Mouse (Mus musculus): ENCODE results near the gene Vmn1r196. TPM values are rescaled to one million over a fixed set of nuclear protein-coding genes. Genes with fewer than 3 reads are reported as not detected.

Gene Vmn1r196
- polyA plus RNA-seq, 1 experiment from 2014 or later: not detected

Other genes starting within 250 kb of the Vmn1r196 start
- gene Hist1h4i, start 248.6 kb upstream of the Vmn1r196 start, polyA plus RNA-seq (2016; fragmentation: Nextera tagmentation; extraction: Ambion mirVana): 51.3 and 52.5 TPM in 2 replicates
- gene Hist1h2ag, start 247.0 kb upstream of the Vmn1r196 start, polyA plus RNA-seq (2016; fragmentation: Nextera tagmentation; extraction: Ambion mirVana): 64.8 and 64.9 TPM in 2 replicates
- 14.7 and 16.2 TPM in 2 replicates for gene Hist1h2bj, start 246.7 kb upstream of the Vmn1r196 start, polyA plus RNA-seq (2016; fragmentation: Nextera tagmentation; extraction: Ambion mirVana)
- gene Vmn1r188, start 205.5 kb upstream of the Vmn1r196 start, polyA plus RNA-seq (2016; fragmentation: Nextera tagmentation; extraction: Ambion mirVana): not detected in 2 replicates
- gene Vmn1r189, start 184.1 kb upstream of the Vmn1r196 start, polyA plus RNA-seq (2016; fragmentation: Nextera tagmentation; extraction: Ambion mirVana): not detected in 2 replicates
- not detected in 2 replicates for gene Vmn1r191, start 106.0 kb upstream of the Vmn1r196 start, polyA plus RNA-seq (2016; fragmentation: Nextera tagmentation; extraction: Ambion mirVana)
- gene Vmn1r192, start 98.8 kb upstream of the Vmn1r196 start, polyA plus RNA-seq (2016; fragmentation: Nextera tagmentation; extraction: Ambion mirVana): not detected in 2 replicates
- gene Vmn1r193, start 66.8 kb upstream of the Vmn1r196 start, polyA plus RNA-seq (2016; fragmentation: Nextera tagmentation; extraction: Ambion mirVana): not detected in 2 replicates
- not detected in 2 replicates for gene Vmn1r194, start 45.7 kb upstream of the Vmn1r196 start, polyA plus RNA-seq (2016; fragmentation: Nextera tagmentation; extraction: Ambion mirVana)
- not detected in 2 replicates for gene Vmn1r195, start 19.4 kb upstream of the Vmn1r196 start, polyA plus RNA-seq (2016; fragmentation: Nextera tagmentation; extraction: Ambion mirVana)
- not detected in 2 replicates for gene Vmn1r197, start 34.7 kb downstream of the Vmn1r196 start, polyA plus RNA-seq (2016; fragmentation: Nextera tagmentation; extraction: Ambion mirVana)
- not detected in 2 replicates for gene Vmn1r198, start 60.4 kb downstream of the Vmn1r196 start, polyA plus RNA-seq (2016; fragmentation: Nextera tagmentation; extraction: Ambion mirVana)
- gene Vmn1r199, start 89.9 kb downstream of the Vmn1r196 start, polyA plus RNA-seq (2016; fragmentation: Nextera tagmentation; extraction: Ambion mirVana): not detected in 2 replicates
- not detected in 2 replicates for gene Vmn1r200, start 100.5 kb downstream of the Vmn1r196 start, polyA plus RNA-seq (2016; fragmentation: Nextera tagmentation; extraction: Ambion mirVana)
- not detected in 2 replicates for gene Vmn1r201, start 182.0 kb downstream of the Vmn1r196 start, polyA plus RNA-seq (2016; fragmentation: Nextera tagmentation; extraction: Ambion mirVana)
- gene Vmn1r202, start 215.5 kb downstream of the Vmn1r196 start, polyA plus RNA-seq (2016; fragmentation: Nextera tagmentation; extraction: Ambion mirVana): 0.02 TPM in 1 of 2 replicates, not detected in the other
- gene Vmn1r203, start 228.2 kb downstream of the Vmn1r196 start, polyA plus RNA-seq (2016; fragmentation: Nextera tagmentation; extraction: Ambion mirVana): not detected in 2 replicates

All from midbrain, embryonic 10.5 days (tissue).